Mouse (Mus musculus) cerebellum, adult (tissue): ENCODE data around the gene Kif22.
"Not testable (repeated sequence)": the region's sequence is repeated elsewhere in the genome, so short reads cannot be mapped to it uniquely, and the experiment has no call there.

Source experiments
- ATAC-seq: cut with Nextera tagmentation; 2 replicates; pipeline ENCODE4 v1.9.2; 2017; ENCODE audit warnings: mild to moderate bottlenecking, moderate library complexity, mixed read lengths; ENCODE audit not compliant: insufficient number of reproducible peaks, low FRiP score, low TSS enrichment

Gene Kif22

DNA sequence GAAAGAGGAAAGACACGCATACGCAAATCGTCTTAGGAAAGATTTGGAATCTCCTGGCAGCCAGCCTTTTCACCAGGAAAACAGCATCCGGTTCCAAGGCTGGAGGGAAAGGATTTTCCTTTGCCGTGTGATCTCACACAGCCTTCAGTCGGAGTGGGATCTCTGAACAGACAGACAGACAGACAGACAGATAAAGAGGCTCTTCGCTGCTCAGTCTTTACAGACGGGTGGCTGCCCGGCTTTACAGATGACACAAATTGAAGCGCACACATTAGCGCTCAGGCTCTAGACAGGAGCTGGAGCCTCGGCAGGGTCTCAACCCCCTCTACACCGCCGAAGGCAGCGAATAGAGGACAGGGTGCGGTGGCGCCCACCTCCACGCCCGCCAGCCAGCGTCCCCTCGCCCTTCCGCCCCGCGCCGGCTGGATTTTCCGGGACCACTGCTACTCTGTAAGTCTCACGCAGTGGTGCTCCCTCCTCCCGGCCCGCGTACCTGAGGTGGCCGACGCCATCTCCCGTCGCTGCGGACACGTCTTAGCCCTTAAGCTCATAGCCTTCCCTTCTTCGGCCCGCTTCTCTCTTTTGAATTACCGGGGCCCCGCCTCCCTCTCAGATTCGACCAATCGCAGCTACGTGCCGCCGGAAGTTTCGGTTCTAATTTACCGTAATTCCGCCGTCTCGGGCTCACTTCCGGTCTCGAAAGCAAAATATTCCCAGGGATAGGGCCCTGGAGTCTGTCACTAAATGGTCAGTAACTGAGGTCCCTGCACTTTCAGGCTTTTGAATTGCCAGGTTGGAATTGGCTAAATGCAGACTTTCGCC lies at the start of gene Kif22:
Gene Kif22 (minus strand): TSS at position 621 of the 822 bp plus-strand sequence.
- peak; percentile 66; the same call in 1 of the 2 replicates for ATAC-seq

- ATAC-seq, result no peak
Measured at GRCm38 (mm10) chr7:127091114-127091896, 49.0 kb upstream of the Kif22 start, which contains the start of gene AI467606. Gene AI467606 (plus strand): TSS chr7:127091359.

DNA sequence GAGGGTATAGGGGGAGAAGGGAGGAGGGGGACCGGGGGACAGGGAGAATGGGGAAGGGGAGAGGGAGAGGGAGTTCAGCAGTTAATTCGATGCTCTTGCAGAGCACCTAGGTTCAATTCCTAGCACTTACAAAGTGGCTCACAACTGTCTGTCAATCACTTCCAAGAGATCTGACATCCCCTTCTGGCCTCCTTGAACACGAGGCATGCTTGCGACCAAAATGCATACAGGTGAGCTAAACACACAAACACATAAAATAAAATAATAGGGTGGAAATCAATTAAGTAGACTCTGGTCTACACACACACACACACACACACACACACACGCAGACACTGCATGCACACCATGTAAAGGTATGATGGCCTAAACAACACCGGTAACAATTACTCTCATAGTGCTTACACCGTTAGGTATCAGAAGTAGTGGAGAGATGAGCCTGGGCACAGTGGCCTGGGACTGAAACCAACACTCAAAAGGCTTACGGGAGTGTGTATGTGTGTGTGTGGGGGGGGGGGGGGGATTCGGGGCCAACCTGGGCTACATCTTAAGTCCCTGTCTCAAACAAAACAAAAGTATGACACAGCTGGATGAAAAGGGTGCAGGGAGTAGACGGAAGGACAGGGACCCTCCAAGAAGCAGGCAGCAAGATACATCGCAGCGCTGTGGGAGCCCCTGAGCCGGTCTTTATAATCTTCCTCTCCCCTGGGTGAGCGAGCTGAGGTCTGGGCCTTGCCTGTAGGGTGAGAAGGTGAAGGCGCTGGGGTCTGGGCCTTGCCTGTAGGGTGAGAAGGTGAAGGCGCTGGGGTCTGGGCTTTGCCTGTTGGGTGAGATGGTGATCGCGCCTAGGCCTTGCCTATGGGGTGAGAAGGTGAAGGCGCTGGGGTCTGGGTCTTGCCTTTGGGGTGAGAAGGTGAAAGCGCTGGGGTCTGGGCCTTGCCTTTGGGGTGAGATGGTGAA lies 48.2 kb upstream of the Kif22 start:
- ATAC-seq, result no peak

GRCm38 (mm10) chr7:127088901-127089845 lies 46.9 kb upstream of the Kif22 start:
- ATAC-seq, result no peak

DNA sequence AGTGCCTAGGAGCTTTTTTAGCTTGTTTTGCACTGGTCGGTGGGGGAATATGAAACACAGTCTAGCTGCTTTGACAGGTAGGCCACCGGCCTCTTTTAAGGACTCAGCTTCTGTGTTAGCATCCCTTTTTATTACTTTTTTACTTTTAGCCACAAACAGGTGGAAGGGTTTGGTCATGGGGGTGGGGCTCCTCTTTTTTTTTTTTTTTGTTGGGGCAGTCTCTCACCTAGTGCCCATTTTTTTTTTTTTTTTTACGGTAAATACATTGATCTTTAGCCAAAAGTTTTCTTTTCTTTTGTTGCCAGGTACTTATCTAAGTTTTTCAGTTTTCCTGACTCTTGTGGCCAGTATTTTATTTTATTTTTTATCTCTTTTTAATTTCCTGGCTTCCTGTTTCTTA lies 45.8 kb upstream of the Kif22 start:
- no peak for ATAC-seq

GRCm38 (mm10) chr7:127087278-127088010 lies 45.2 kb upstream of the Kif22 start, which contains the start of gene Zg16:
Gene Zg16 (minus strand): TSS chr7:127087328.
- not testable (repeated sequence) for ATAC-seq

- ATAC-seq, result not testable (repeated sequence)
Measured at GRCm38 (mm10) chr7:127085751-127086150, 43.5 kb upstream of the Kif22 start.

GRCm38 (mm10) chr7:127084794-127085193 lies 42.5 kb upstream of the Kif22 start:
- no peak for ATAC-seq

- ATAC-seq, result no peak
Measured at GRCm38 (mm10) chr7:127083689-127084088, 41.4 kb upstream of the Kif22 start.

DNA sequence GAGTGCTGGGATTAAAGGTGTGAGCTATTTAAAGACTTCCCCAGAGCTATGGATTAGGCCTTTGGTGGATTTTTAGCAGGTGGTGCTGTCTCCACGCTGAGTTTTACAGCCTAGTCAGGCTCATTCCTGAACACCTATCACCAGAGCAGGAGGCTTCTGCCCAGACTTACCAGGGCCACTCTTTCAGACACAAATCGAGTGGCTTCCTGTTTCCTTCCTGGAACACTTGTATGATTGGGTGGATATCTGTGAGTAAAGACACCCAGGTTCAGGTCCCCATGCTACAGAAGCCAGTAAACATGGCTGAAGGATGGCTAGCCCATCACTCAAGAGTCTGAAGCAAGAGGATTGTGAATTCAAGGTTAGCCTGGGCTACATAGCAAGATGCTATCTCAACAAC lies 40.7 kb upstream of the Kif22 start:
- no peak for ATAC-seq

DNA sequence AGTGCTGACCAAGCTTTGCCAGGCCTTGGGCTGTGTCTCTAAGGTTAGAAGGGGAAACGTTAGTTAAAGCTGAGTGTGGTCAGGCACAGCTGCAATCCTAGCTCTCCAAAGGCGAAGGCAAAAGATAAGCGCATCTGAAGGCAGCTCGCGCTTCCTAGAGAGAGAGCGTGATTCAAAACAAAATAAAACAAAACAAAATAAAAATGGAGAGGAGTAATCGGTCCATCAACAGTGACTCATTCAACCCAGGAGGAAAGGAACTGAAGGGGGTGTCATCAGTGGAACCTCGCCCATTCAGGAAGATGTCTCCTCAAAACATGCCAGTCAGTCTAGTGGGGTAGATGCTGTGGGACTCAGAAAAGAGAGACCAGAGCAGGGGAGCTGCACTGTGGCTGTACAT lies 40.0 kb upstream of the Kif22 start:
- no peak for ATAC-seq

- no peak for ATAC-seq
Measured at GRCm38 (mm10) chr7:127080045-127080444, 37.8 kb upstream of the Kif22 start.

DNA sequence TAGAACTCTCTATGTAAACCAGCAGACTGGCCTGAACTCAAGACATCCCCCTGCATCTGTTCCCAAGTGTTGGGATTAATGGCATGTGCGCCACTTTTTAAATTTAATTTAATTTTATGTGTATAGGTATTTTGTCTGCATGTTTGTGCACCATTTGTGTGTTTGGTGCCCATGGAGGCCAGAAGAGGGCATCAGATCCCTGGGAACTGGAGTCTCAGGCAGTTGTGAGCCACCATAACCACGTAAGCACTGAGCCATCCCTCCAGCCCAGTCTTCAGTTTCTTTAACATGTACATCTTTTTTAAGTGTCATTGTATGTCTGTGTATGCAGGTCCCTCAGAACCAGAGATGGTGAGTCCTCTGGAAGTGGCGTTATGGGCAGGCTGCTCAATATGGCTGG lies 35.4 kb upstream of the Kif22 start:
- no peak for ATAC-seq

DNA sequence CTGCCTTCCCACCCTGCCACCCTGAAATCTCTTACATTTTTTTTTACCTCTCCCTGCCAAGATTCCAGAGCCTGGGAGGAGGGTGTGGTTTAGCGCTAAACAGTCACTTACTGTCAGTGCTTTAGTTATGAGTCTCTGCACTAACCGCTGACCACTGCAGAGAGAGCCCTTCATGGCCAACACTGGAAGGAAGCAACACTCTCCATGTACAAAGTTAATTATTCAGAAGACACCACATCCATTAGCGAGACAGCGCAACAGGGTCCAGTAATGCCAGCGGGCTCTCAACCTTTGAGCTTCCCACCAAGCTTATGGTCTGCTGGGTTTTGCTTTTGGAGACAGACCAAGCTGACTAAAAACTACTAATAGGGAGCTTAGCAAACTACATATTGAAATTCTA lies 33.9 kb upstream of the Kif22 start:
- ATAC-seq, result no peak

DNA sequence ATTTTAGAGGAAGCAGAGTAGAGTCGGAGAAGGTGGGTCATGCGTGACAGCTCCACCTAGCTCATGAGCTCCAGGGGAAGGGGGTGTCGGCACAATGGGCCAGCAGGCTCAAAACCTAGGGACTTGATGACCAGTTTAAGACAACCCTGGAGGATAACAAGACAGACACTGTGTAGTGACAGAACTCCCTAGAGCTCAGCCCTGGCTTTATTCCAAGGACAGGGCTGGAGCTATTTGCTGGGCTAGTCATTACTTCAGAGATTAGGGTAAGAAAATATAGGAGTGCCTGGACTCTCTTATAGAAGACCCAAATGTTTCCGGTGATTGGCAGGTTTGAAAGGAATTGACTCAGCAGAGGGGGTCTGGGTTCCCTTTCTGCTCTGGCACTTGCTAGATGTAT lies 30.9 kb upstream of the Kif22 start:
- ATAC-seq, result no peak

DNA sequence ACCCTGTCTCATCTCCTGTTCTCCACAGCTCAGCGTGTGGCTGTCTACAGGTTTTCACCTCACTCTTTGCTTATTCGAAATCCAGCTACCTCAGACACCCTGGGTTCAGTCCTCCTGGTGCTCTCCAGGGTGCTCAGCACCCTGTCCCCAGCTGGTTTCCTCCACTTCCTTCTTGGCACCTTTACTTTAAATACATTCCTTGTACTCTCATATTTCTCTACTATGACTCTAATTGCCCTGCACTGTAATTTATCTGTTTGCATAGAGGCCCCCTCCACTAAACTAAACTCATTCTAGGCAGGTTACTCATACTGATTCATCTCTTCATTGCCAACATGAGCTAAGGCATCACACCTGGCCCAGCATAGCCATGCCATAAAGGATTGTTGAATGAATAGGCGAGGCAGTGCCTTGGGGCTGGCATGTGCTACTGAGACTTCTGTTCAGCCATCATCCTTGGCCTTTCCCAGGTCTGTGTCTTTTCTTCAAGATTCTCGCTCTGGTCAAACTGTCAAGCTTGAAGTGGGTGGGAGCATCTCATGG lies 28.7 kb upstream of the Kif22 start:
- ATAC-seq, result no peak

- ATAC-seq, result no peak
Measured at GRCm38 (mm10) chr7:127066317-127066716, 24.0 kb upstream of the Kif22 start.

DNA sequence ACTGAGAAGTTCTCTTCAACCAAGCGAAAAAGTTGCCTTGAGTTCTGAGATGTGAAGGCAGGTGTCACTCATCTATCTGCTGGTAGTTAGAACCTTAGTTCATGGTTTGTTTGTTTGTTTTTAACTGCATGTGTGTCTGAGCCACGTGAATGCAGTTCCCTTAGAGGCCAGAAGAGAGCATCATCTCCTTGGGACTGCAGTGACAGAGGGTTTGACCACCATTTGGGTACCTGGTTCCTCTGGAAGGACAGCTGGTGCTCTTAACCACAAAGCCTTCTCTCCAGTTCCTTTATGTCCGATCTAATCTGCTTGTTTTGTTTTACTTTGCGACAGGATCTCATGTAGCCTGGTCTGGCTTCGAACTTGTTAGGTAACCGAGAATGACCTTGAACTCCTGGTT lies 23.3 kb upstream of the Kif22 start:
- ATAC-seq, result no peak
